Mouse (Mus musculus) MEL (cell line): ENCODE measurements around the gene Hsp90aa1. TPM values are rescaled to one million over a fixed set of nuclear protein-coding genes. Genes with fewer than 3 reads are reported as not detected.

Experiments
- DNase-seq: peaks from one replicate; pipeline ENCODE4 v3.0.0; 2011; ENCODE audit warnings: low read depth, low spot score
- H3K27ac ChIP-seq: 2 replicates; pipeline ENCODE4 v1.5.1; 2012; ENCODE audit warnings: low read depth, mild to moderate bottlenecking, control low read depth, low read length, moderate library complexity; ENCODE audit not compliant: control insufficient read depth
- H3K27me3 ChIP-seq, 2 experiments: fragments of 150-350 bp in 1 of 2; sonication (generic) in 1 of 2; 2 replicates each; pipeline ENCODE4 v1.6.1; 2012; ENCODE audit warnings: low read length in 2 of 2, mild to moderate bottlenecking in 2 of 2, improper control_type of control experiment in 1 of 2, moderate library complexity in 1 of 2; ENCODE audit not compliant: insufficient read depth in 2 of 2, control insufficient read depth in 1 of 2
- H3K36me3 ChIP-seq, 2 experiments: 2 replicates each; pipeline ENCODE4 v1.6.1; 2012 to 2014; ENCODE audit warnings: low read length in 2 of 2, improper control_type of control experiment in 1 of 2, inconsistent platforms in 1 of 2, mild to moderate bottlenecking in 1 of 2; ENCODE audit not compliant: insufficient read depth in 2 of 2, control insufficient read depth in 1 of 2
- H3K4me1 ChIP-seq, 2 experiments: fragments of 150-350 bp in 1 of 2; sonication (generic) in 1 of 2; 2 replicates each; pipeline ENCODE4 v1.6.1; 2012; ENCODE audit warnings: low read length in 2 of 2, improper control_type of control experiment in 1 of 2, mild to moderate bottlenecking in 1 of 2; ENCODE audit not compliant: insufficient read depth in 2 of 2, control insufficient read depth in 1 of 2
- H3K4me3 ChIP-seq, 2 experiments: fragments of 150-350 bp in 1 of 2; sonication (generic) in 1 of 2; 2 replicates each; pipeline ENCODE4 v1.5.1; 2012; ENCODE audit warnings: low read depth in 2 of 2, low read length in 2 of 2, mild to moderate bottlenecking in 2 of 2, moderate library complexity in 2 of 2, control low read depth in 1 of 2, improper control_type of control experiment in 1 of 2; ENCODE audit not compliant: control insufficient read depth in 1 of 2, insufficient read depth in 1 of 2
- H3K79me2 ChIP-seq: 2 replicates; pipeline ENCODE4 v1.6.1; 2012; ENCODE audit warnings: mild to moderate bottlenecking, low read length, moderate library complexity; ENCODE audit not compliant: control insufficient read depth, poor library complexity, insufficient read depth
- H3K9ac ChIP-seq: 2 replicates; pipeline ENCODE4 v1.6.1; 2012; ENCODE audit warnings: low read depth, mild to moderate bottlenecking, control low read depth, low read length, moderate library complexity; ENCODE audit not compliant: control insufficient read depth, poor library complexity, severe bottlenecking
- H3K9me3 ChIP-seq: fragments of 150-350 bp; sonication (generic); replicated peaks from 2 replicates; pipeline ENCODE4 v1.6.1; 2012; ENCODE audit warnings: mild to moderate bottlenecking, low read length, improper control_type of control experiment, moderate library complexity; ENCODE audit not compliant: insufficient read depth
- BHLHE40 ChIP-seq: IDR thresholded peaks from 2 replicates; pipeline ENCODE4 v1.6.1; 2012; ENCODE audit warnings: low read depth, mild to moderate bottlenecking, inconsistent platforms, low read length, improper control_type of control experiment, borderline replicate concordance
- CHD1 ChIP-seq: IDR thresholded peaks from 2 replicates; pipeline ENCODE4 v1.6.1; 2012; ENCODE audit warnings: low read depth, mild to moderate bottlenecking, inconsistent platforms, low read length, improper control_type of control experiment
- CHD2 ChIP-seq: IDR thresholded peaks from 2 replicates; pipeline ENCODE4 v1.6.1; 2011; ENCODE audit warnings: low read length, improper control_type of control experiment
- EP300 ChIP-seq, 2 experiments: IDR thresholded peaks; 2 replicates each; pipeline ENCODE4 v1.6.1; 2011; ENCODE audit warnings: improper control_type of control experiment in 2 of 2, low read length in 2 of 2, low read depth in 1 of 2, mild to moderate bottlenecking in 1 of 2
- ETS1 ChIP-seq: IDR thresholded peaks from 2 replicates; pipeline ENCODE4 v1.6.1; 2012; ENCODE audit warnings: low read depth, mild to moderate bottlenecking, inconsistent platforms, low read length, improper control_type of control experiment, moderate library complexity
- GABPA ChIP-seq: IDR thresholded peaks from 2 replicates; pipeline ENCODE4 v1.6.1; 2012; ENCODE audit warnings: low read depth, mild to moderate bottlenecking, inconsistent platforms, low read length, improper control_type of control experiment, moderate library complexity
- KAT2A ChIP-seq: conservative IDR thresholded peaks from 2 replicates; pipeline ENCODE4 v1.6.1; 2012; ENCODE audit warnings: low read depth, low read length, improper control_type of control experiment, inconsistent platforms
- MAFK ChIP-seq: IDR thresholded peaks from 2 replicates; pipeline ENCODE4 v1.6.1; 2011; ENCODE audit warnings: low read depth, mild to moderate bottlenecking, low read length, improper control_type of control experiment, borderline replicate concordance
- MAZ ChIP-seq: IDR thresholded peaks from 2 replicates; pipeline ENCODE4 v1.6.1; 2012; ENCODE audit warnings: low read depth, mild to moderate bottlenecking, inconsistent platforms, low read length, improper control_type of control experiment
- MXI1 ChIP-seq: IDR thresholded peaks from 2 replicates; pipeline ENCODE4 v1.6.1; 2011; ENCODE audit warnings: mild to moderate bottlenecking, low read depth, low read length, improper control_type of control experiment
- MYC ChIP-seq: IDR thresholded peaks from 2 replicates; pipeline ENCODE4 v1.6.1; 2011; ENCODE audit warnings: low read depth, mild to moderate bottlenecking, low read length, improper control_type of control experiment, moderate library complexity
- POLR2A ChIP-seq, 2 experiments: IDR thresholded peaks; 2 replicates each; pipeline ENCODE4 v1.6.1; 2011 to 2012; ENCODE audit warnings: low read length in 2 of 2, mild to moderate bottlenecking in 2 of 2, control low read depth in 1 of 2, improper control_type of control experiment in 1 of 2, low read depth in 1 of 2, moderate library complexity in 1 of 2; ENCODE audit not compliant: control insufficient read depth in 1 of 2, insufficient read depth in 1 of 2, poor library complexity in 1 of 2
- POLR2AphosphoS2 ChIP-seq: IDR thresholded peaks from 2 replicates; pipeline ENCODE4 v1.6.1; 2011; ENCODE audit warnings: low read length, improper control_type of control experiment
- POLR2AphosphoS5 ChIP-seq: IDR thresholded peaks from 2 replicates; pipeline ENCODE4 v1.6.1; 2012; ENCODE audit warnings: low read depth, borderline replicate concordance, mild to moderate bottlenecking, inconsistent platforms, low read length, moderate library complexity, mixed read lengths
- RAD21 ChIP-seq: IDR thresholded peaks from 2 replicates; pipeline ENCODE4 v1.6.1; 2011; ENCODE audit warnings: mild to moderate bottlenecking, low read depth, low read length, improper control_type of control experiment
- SIN3A ChIP-seq: IDR thresholded peaks from 2 replicates; pipeline ENCODE4 v1.6.1; 2012; ENCODE audit warnings: low read length, improper control_type of control experiment, inconsistent platforms
- SMC3 ChIP-seq: IDR thresholded peaks from 2 replicates; pipeline ENCODE4 v1.6.1; 2011; ENCODE audit warnings: low read depth, low read length, improper control_type of control experiment
- TAL1 ChIP-seq: IDR thresholded peaks from 2 replicates; pipeline ENCODE4 v1.6.1; 2012; ENCODE audit warnings: mild to moderate bottlenecking, inconsistent platforms, low read length, moderate library complexity, mixed read lengths
- TBP ChIP-seq: IDR thresholded peaks from 2 replicates; pipeline ENCODE4 v1.8.0; 2011; ENCODE audit warnings: low read depth, low read length, improper control_type of control experiment
- TCF12 ChIP-seq: IDR thresholded peaks from 2 replicates; pipeline ENCODE4 v1.6.1; 2014; ENCODE audit warnings: low read depth, mild to moderate bottlenecking, inconsistent platforms, low read length, improper control_type of control experiment, moderate library complexity
- USF1 ChIP-seq: IDR thresholded peaks from 2 replicates; pipeline ENCODE4 v1.6.1; 2014; ENCODE audit warnings: low read depth, mild to moderate bottlenecking, inconsistent platforms, low read length, improper control_type of control experiment, moderate library complexity
- USF2 ChIP-seq, 2 experiments: IDR thresholded peaks; 2 replicates each; pipeline ENCODE4 v1.6.1; 2011 to 2012; ENCODE audit warnings: improper control_type of control experiment in 2 of 2, low read length in 2 of 2, borderline replicate concordance in 1 of 2, inconsistent platforms in 1 of 2, low read depth in 1 of 2, mild to moderate bottlenecking in 1 of 2; ENCODE audit not compliant: insufficient read depth in 1 of 2
- ZC3H11A ChIP-seq: IDR thresholded peaks from 2 replicates; pipeline ENCODE4 v1.6.1; 2012; ENCODE audit warnings: low read depth, mild to moderate bottlenecking, inconsistent platforms, low read length, improper control_type of control experiment
- polyA plus RNA-seq, 2 experiments: library from polyadenylated mRNA; stranded (reverse) in 1 of 2; unstranded in 1 of 2; fragments of >175 nt in 1 of 2; fragments of >200 nt in 1 of 2; gene quantifications; 2 replicates each; pipeline versions ENCODE4 v1.2.1 to v1.2.4; 2012; ENCODE audit warnings: low replicate concordance in 2 of 2, low read depth in 1 of 2; ENCODE audit not compliant: insufficient read length in 2 of 2, insufficient read depth in 1 of 2, missing spikeins in 1 of 2
- total RNA-seq: library from RNA; depleted of rRNA; stranded (reverse); fragments of 300-350 nt; gene quantifications from 2 replicates; pipeline ENCODE4 v1.2.3, GENCODE M21; 2012

Gene Hsp90aa1
- total and polyA plus RNA-seq, 3 experiments, result 913 to 1,509 (median 1,471) TPM

DNA sequence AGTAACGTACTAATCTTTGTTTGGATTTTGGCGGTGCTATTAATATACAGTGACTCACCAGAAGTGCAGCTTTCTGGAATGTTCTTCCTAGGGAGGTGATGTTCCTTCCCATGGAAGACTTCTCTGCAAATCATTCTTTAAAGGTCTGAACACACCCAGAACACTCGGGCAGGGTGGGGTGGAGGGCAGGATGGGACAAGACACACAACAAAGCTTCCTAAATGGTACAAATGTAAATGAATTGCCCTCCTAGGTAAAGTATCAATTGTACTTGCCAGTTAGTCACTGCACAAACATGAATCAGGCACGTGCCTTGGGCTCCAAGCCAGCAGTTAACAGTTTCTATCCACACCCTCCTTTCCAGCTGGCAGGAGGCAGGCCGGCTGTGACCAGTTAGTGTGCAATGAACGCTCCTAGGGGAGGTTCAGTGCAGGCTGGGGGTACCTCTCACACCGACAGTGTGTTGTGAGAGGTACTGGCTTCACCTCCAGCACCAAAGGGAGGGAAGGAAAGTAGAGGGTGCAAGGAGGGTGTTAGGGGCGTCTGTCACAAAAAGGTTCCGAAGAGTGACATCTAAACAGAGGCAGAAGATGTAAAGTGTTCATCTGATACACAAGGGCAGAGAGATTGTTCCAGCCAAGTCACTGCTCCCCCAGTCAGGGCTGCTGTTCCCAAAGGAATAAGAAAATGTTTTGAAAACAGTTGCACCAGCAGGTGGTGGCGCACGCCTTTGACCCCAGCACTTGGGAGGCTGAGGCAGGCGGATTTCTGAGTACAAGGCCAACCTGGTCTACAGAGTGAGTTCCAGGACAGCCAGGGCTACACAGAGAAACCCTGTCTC is 14.4 kb downstream of the Hsp90aa1 start:
- DNase-seq, result peak; percentile 67
- Histone ChIP-seq H3K36me3 (peaks cover 11 to 15% of the 10 kb centered on the region in 2 experiments; a peak in 3 of 4 replicates), H3K27me3 (no peaks in the 10 kb centered on the region), H3K4me3 (no peak overlapping the region), H3K9ac (no peak overlapping the region), H3K27ac (no peak overlapping the region), H3K79me2 (peaks cover 4% of the 10 kb centered on the region)
- TF ChIP-seq POLR2A (IDR thresholded peaks at IDR 0.05; ENCODE audit: control insufficient read depth in 1 of 2, insufficient read depth in 1 of 2, low read depth in 1 of 2, low read length in 2 of 2, poor library complexity in 1 of 2) (peak in 1 of 2 experiments; percentile 17; a peak in 1 of 4 replicates), CHD1 (no peak), BHLHE40 (peak; percentile 93), POLR2AphosphoS2 (no peak), ZC3H11A (no peak), USF1 (peak; percentile 49; the same call in 1 of the 2 replicates), TCF12 (no peak), USF2 (IDR thresholded peaks at IDR 0.05; ENCODE audit: borderline replicate concordance in 1 of 2, insufficient read depth in 1 of 2, low read depth in 1 of 2, low read length in 2 of 2) (no peak), TBP (no peak), CHD2 (no peak), RAD21 (no peak), EP300 (IDR thresholded peaks at IDR 0.05; ENCODE audit: low read depth in 1 of 2, low read length in 2 of 2) (no peak), SIN3A (peak; percentile 12; the same call in 1 of the 2 replicates), MAZ (no peak), ETS1 (peak; percentile 39; the same call in 1 of the 2 replicates), MXI1 (peak; percentile 59; the same call in 1 of the 2 replicates)
- TF ChIP-seq, all 39 proteins: peak for 6
- Histone ChIP-seq H3K9me3 (no peaks in the 10 kb centered on the region), H3K4me1 (0 out of 4 replicates have a peak, but pooled peaks cover 0 to 4% of the 10 kb centered on the region in 2 experiments)

DNA sequence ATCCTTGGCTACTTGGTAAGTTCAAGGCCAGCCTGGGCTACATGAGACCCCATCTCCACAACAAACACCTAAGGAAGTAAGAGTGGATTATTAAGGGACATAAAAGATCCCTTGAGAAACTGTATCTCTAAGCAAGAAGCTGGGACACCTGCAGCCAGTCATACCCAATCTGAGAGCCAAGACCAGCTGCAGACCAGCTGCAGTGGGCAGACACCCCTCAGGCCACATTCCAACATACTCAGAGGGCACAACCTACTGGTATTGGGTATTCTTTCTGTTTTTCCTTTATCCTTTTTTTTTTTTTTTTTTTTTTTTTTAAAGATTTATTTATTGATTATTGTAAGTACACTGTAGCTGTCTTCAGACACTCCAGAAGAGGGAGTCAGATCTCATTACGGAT is 18.9 kb downstream of the Hsp90aa1 start:
- Histone ChIP-seq H3K27me3 (no peaks in the 10 kb centered on the region), H3K79me2 (no peaks in the 10 kb centered on the region), H3K4me1 (no peaks in the 10 kb centered on the region), H3K9me3 (no peaks in the 10 kb centered on the region), H3K4me3 (no peak overlapping the region), H3K9ac (no peak overlapping the region), H3K27ac (no peak overlapping the region), H3K36me3 (peaks cover 0 to 4% of the 10 kb centered on the region in 2 experiments; a peak in 1 of 4 replicates)
- TF ChIP-seq MYC (no peak), MAZ (no peak), TBP (no peak), CHD1 (no peak), RAD21 (no peak), TAL1 (no peak), GABPA (no peak), SMC3 (no peak), USF2 (IDR thresholded peaks at IDR 0.05; ENCODE audit: borderline replicate concordance in 1 of 2, insufficient read depth in 1 of 2, low read depth in 1 of 2, low read length in 2 of 2) (no peak), BHLHE40 (no peak), POLR2AphosphoS5 (no peak), KAT2A (no peak), MAFK (no peak), MXI1 (no peak), ETS1 (no peak)
- DNase-seq, result no peak
